Mouse (Mus musculus) bone marrow macrophage, adult 2 months (primary cell): ENCODE data around the gene Cdk5rap1.

Experiments
- CTCF ChIP-seq: IDR thresholded peaks from 2 replicates; pipeline ENCODE4 v1.5.1; 2012; ENCODE audit warnings: low read depth, mild to moderate bottlenecking, low read length, moderate library complexity
- POLR2A ChIP-seq: IDR thresholded peaks from 2 replicates; pipeline ENCODE4 v1.6.1; 2012; ENCODE audit warnings: mild to moderate bottlenecking, low read depth, low read length, borderline replicate concordance

GRCm38 (mm10) chr2:154326852-154327251 lies 46.0 kb downstream of the Cdk5rap1 start:
- no peak for TF ChIP-seq POLR2A
- no peak for TF ChIP-seq CTCF
